Mouse (Mus musculus) heart, adult 2 months (tissue): ENCODE results near the gene Gm15517. TPM values are rescaled to one million over a fixed set of nuclear protein-coding genes. Genes with fewer than 3 reads are reported as not detected.

Source experiments
- DNase-seq, 2 experiments: peaks; one replicate each; pipeline ENCODE4 v3.0.0; 2021
- H3K27ac ChIP-seq: fragments of 200-600 bp; 2 replicates; pipeline ENCODE4 v1.8.1; 2022
- H3K27me3 ChIP-seq: fragments of 200-500 bp; 2 replicates; pipeline ENCODE4 v1.6.1; 2012; ENCODE audit warnings: mild to moderate bottlenecking, low read length, inconsistent platforms, mixed read lengths; ENCODE audit not compliant: control insufficient read depth, insufficient read depth
- H3K36me3 ChIP-seq: fragments of 200-500 bp; 2 replicates; pipeline ENCODE4 v1.6.1; 2012; ENCODE audit warnings: low read length, inconsistent platforms; ENCODE audit not compliant: control insufficient read depth, insufficient read depth
- H3K4me1 ChIP-seq: fragments of 200-500 bp; 2 replicates; pipeline ENCODE4 v1.6.1; 2011; ENCODE audit warnings: low read length; ENCODE audit not compliant: control insufficient read depth, insufficient read depth
- H3K4me3 ChIP-seq: fragments of 200-600 bp; 2 replicates; pipeline ENCODE4 v1.8.1; 2022
- H3K79me2 ChIP-seq: fragments of 200-500 bp; replicated peaks from 2 replicates; pipeline ENCODE4 v1.6.1; 2012; ENCODE audit warnings: mild to moderate bottlenecking, inconsistent platforms, low read length, moderate library complexity, mixed read lengths; ENCODE audit not compliant: control insufficient read depth, insufficient read depth
- H3K9ac ChIP-seq: fragments of 200-500 bp; 2 replicates; pipeline ENCODE4 v1.6.1; 2012; ENCODE audit warnings: low read depth, mild to moderate bottlenecking, control low read depth, inconsistent platforms, low read length, mixed read lengths
- CTCF ChIP-seq: fragments of 200-600 bp; IDR thresholded peaks from 2 replicates; pipeline ENCODE4 v1.8.1; 2022; ENCODE audit warnings: antibody characterized with exemption, mild to moderate bottlenecking, moderate library complexity
- EP300 ChIP-seq: fragments of 200-500 bp; IDR thresholded peaks from 2 replicates; pipeline ENCODE4 v1.6.1; 2011; ENCODE audit warnings: low read depth, low read length, control low read depth; ENCODE audit not compliant: insufficient read depth
- POLR2A ChIP-seq: fragments of 200-500 bp; IDR thresholded peaks from 2 replicates; pipeline ENCODE4 v1.6.1; 2011; ENCODE audit warnings: mild to moderate bottlenecking, low read depth, low read length, control low read depth; ENCODE audit not compliant: insufficient read depth
- WGBS: fragments of 180-500 bp; shearing (Covaris S2); methylation state at CpG from one replicate; pipeline ENCODE4 v1.1.7; 2018; 5-methylcytosine and 5-hydroxymethylcytosine counted together
- intact Hi-C: fragments of 180-260 bp; cut with DNase I; formaldehyde crosslinking; loops from one replicate; pipeline ENCODE4 v1.15.1; 2025
- polyA plus RNA-seq: library from polyadenylated mRNA; depleted of rRNA; stranded (reverse); fragments of >200 nt; gene quantifications from 2 replicates; pipeline ENCODE4 v1.2.3, GENCODE M21; 2012
- total RNA-seq, 2 experiments: library from RNA; stranded (reverse); gene quantifications; 2 replicates each; pipeline ENCODE4 v1.2.3; 2021

The Gm15517 gene
- total and polyA plus RNA-seq, 3 experiments, result not detected

DNA sequence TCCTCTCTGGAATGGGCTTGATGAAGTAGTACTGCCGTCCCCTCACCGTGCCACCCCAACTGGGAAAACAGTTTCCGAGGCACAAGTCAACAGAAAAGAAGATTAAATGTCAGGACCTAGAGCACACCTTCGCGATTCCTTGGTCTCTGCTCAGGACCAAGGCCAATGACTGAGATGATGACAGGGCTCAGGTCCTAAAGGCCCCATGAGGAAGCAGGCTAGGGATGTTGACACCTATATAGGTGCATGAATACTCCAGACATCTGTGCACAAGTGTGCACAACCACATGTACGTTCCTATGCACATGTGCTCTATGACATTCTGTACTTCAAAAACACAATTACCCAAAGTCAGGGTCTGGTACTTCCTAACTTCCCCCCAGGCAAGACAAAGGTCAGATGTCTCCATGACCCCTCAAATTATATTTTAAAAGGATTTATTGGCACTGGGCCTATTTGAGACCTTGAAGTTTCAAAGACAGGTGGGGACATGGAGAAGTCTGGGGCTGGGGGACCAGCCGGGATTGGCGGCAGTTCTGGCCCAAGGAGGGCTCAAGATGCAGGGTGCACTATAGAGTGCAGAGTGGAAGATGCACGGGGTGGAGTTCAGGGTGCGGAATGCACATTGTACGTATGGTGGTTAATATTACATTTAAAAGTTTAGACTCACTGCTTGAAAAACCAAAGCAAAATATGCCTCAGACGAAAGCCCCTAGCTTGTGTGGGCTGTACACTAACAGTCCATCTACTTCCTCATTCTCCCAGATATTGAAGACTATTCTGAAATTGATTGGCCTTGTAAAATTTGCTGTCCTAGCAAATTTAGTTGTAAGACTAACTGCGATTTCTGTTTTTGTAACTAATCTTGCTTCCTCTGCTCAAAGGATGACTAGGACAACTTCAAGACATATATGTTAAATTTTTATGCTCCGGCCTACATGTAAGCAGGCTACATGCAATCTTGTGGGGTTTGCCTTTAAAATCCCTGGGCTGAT is 42.4 kb downstream of the Gm15517 start:
- H3K4me3 ChIP-seq, result peak overlapping the region; percentile 91
- H3K27ac ChIP-seq, result peak overlapping the region; percentile 92; the same call in 1 of the 2 replicates
- H3K4me1 ChIP-seq, result no peaks in the 10 kb centered on the region
- intact Hi-C loops, result loop anchor here (10.0 kb wide), 1 partner anchor 59 kb away; the partner anchor contains the start of genes 1700028J19Rik and 2410002F23Rik
- H3K27me3 ChIP-seq, result peaks cover 1% of the 10 kb centered on the region; the same call in 1 of the 2 replicates
- DNase-seq, result no peak
- TF ChIP-seq POLR2A (no peak), EP300 (no peak), CTCF (no peak)
- no peaks in the 10 kb centered on the region for H3K79me2 ChIP-seq
- H3K36me3 ChIP-seq, result no peaks in the 10 kb centered on the region
- H3K9ac ChIP-seq, result no peak overlapping the region
- WGBS, result 91% methylated on average over 14 of the region's 14 CpGs

- no peak for TF ChIP-seq CTCF
- no peak for TF ChIP-seq EP300
- TF ChIP-seq POLR2A, result no peak
- no peaks in the 10 kb centered on the region for H3K4me1 ChIP-seq
- no peaks in the 10 kb centered on the region for H3K79me2 ChIP-seq
- H3K4me3 ChIP-seq, result peak overlapping the region; percentile 91
- intact Hi-C loops, result loop anchor here (10.0 kb wide), 1 partner anchor 60 kb away; the partner anchor contains the start of genes 1700028J19Rik and 2410002F23Rik
- no peaks in the 10 kb centered on the region for H3K36me3 ChIP-seq
- no peak for DNase-seq
- H3K9ac ChIP-seq, result peak overlapping the region; percentile 91
- 2% methylated on average over 25 of the region's 25 CpGs for WGBS
- peak overlapping the region; percentile 92 for H3K27ac ChIP-seq
- peaks cover 1% of the 10 kb centered on the region; the same call in 1 of the 2 replicates for H3K27me3 ChIP-seq
These were observed 43.2 kb downstream of the Gm15517 start for GRCm38 (mm10) chr7:44304463-44304774.

- Histone ChIP-seq H3K4me1 (no peaks in the 10 kb centered on the region), H3K27ac (peak overlapping the region; percentile 92), H3K36me3 (no peaks in the 10 kb centered on the region), H3K27me3 (peaks cover 1% of the 10 kb centered on the region; the same call in 1 of the 2 replicates), H3K79me2 (no peaks in the 10 kb centered on the region), H3K4me3 (peak overlapping the region; percentile 91), H3K9ac (peak overlapping the region; percentile 91)
- TF ChIP-seq EP300, result 0 out of 2 replicates have a peak, but pooled peaks have one; percentile 35
- peak; percentile 96 for TF ChIP-seq POLR2A
- TF ChIP-seq CTCF, result peak; percentile 28; the same call in 1 of the 2 replicates
- peak; percentile 93 to 97 for DNase-seq
- intact Hi-C loops, result loop anchor here (5.0 to 10.0 kb wide), 4 partner anchors 43 to 162 kb away; partner anchors contain the start of genes 1700028J19Rik, 2410002F23Rik, Aspdh and Gm15517
- WGBS, result 1% methylated on average over 49 of the region's 49 CpGs
These were observed 43.8 kb downstream of the Gm15517 start for GRCm38 (mm10) chr7:44304775-44305641.

DNA sequence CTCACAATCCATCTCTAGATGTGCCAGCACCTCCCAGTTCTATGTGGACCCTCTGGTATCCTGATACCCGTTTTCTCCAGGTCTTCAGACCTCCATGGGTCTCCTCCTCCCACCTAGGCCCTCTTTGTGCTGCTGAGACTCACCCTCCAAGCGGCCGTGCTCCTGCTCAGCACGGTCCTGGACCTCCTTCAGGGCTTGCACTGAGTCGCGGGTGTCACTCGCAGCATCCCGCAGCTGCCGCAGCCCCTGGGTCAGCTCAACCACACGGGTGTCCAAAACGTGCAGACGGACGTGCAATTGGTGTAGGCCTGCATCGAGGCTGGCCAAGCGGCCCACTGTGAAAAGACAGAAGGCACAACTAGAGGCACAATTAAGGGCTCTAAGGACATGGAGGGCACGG is 44.4 kb downstream of the Gm15517 start:
- DNase-seq, result no peak
- Histone ChIP-seq H3K9ac (no peak overlapping the region), H3K36me3 (no peaks in the 10 kb centered on the region), H3K4me1 (no peaks in the 10 kb centered on the region), H3K79me2 (no peaks in the 10 kb centered on the region), H3K27me3 (peaks cover 4% of the 10 kb centered on the region), H3K4me3 (peak overlapping the region; percentile 91; the same call in 1 of the 2 replicates), H3K27ac (peak overlapping the region; percentile 45)
- 17% methylated on average over 16 of the region's 16 CpGs for WGBS
- intact Hi-C loops, result loop anchor here (5.0 to 10.0 kb wide), 4 partner anchors 43 to 162 kb away; partner anchors contain the start of genes 1700028J19Rik, 2410002F23Rik, Aspdh and Gm15517
- TF ChIP-seq EP300 (no peak), POLR2A (no peak), CTCF (no peak)

DNA sequence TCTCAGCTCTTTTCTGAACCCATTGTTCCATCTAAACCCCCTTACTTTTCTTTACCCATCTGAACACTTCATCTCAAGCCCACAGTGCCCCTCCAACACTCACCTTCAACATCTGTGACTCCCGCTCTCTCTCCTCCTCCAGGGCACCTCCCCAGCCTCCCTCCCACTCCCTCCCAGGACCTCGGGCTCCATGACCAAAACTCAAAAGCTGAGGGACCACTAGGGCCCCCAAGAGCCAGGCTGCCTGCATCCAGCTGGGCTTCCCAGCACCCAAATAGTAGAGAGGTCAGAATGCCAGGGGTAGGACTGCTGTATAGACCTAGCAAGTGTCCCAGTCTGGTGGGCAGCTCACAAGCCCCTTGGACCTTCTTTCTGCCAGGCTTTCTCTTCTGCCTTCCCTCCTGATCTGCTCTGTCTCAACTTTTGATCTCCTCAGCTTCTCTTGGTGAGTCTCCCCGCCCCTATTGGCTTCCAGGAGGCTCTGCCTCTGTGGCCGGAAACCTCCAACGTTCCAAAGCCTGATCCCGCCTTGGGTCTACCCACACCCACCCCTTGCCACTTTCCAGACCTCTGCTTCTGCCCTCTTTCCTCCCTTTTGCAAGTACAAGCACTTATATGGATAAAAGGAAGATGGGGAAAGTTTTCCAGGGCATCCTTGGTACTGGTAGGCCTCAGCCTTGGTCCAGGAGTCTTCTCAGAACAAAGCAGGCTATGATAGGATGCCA is 45.4 kb downstream of the Gm15517 start, which contains the start of gene Clec11a:
Clec11a (minus strand) TSS at position 387 of the 725 bp plus-strand sequence.
- Histone ChIP-seq H3K9ac (no peak within 1 kb of the TSS), H3K36me3 (no peaks in the 10 kb centered on the region), H3K4me3 (no peak within 1 kb of the TSS), H3K27me3 (peaks cover 9% of the 10 kb centered on the region), H3K79me2 (no peaks in the 10 kb centered on the region), H3K4me1 (no peaks in the 10 kb centered on the region), H3K27ac (peak within 1 kb of the TSS; percentile 45)
- DNase-seq, result no peak
- WGBS, result 63% methylated on average over 6 of the region's 6 CpGs
- no peak for TF ChIP-seq EP300
- no peak for TF ChIP-seq CTCF
- no peak for TF ChIP-seq POLR2A
- intact Hi-C loops, result loop anchor here (5.0 to 10.0 kb wide), 4 partner anchors 44 to 161 kb away; partner anchors contain the start of genes 1700028J19Rik, 2410002F23Rik, Aspdh and Gm15517
